Mouse (Mus musculus) spleen, adult 2 months (tissue): ENCODE measurements around the gene Kif1c.

Experiments used
- CTCF ChIP-seq: fragments of 200-500 bp; IDR thresholded peaks from 2 replicates; pipeline ENCODE4 v1.5.1; 2011; ENCODE audit warnings: mild to moderate bottlenecking, inconsistent platforms; ENCODE audit not compliant: insufficient read depth, insufficient read length, insufficient replicate concordance; ENCODE audit errors: extremely low read depth
- POLR2A ChIP-seq: fragments of 200-500 bp; IDR thresholded peaks from 2 replicates; pipeline ENCODE4 v1.6.1; 2011; ENCODE audit warnings: low read depth, low read length, inconsistent platforms

- no peak for TF ChIP-seq CTCF
- TF ChIP-seq POLR2A = no peak
Measured at GRCm38 (mm10) chr11:70727385-70727784, 27.0 kb downstream of the Kif1c start.
